Mouse (Mus musculus) left cerebral cortex, adult 11 months (tissue): ENCODE data around the gene Cant1.

ENCODE experiments used
- DNase-seq: peaks from one replicate; pipeline ENCODE4 v3.0.0; 2022; ENCODE audit warnings: low spot score

Gene Cant1

GRCm38 (mm10) chr11:118430291-118430885 is 11.5 kb upstream of the Cant1 start:
- no peak for DNase-seq

- DNase-seq: no peak
Observed at GRCm38 (mm10) chr11:118428944-118429709, 10.2 kb upstream of the Cant1 start.

- no peak for DNase-seq
Observed at GRCm38 (mm10) chr11:118428460-118428868, 9.6 kb upstream of the Cant1 start.

- DNase-seq: no peak
Observed at GRCm38 (mm10) chr11:118427986-118428385, 9.1 kb upstream of the Cant1 start, which contains the start of gene C1qtnf1. Gene C1qtnf1, plus strand, starts transcription at chr11:118428203.

GRCm38 (mm10) chr11:118427266-118427779 is 8.4 kb upstream of the Cant1 start:
- DNase-seq: no peak

GRCm38 (mm10) chr11:118426765-118427164 is 7.9 kb upstream of the Cant1 start:
- DNase-seq: no peak

- no peak for DNase-seq
Observed at GRCm38 (mm10) chr11:118424621-118425335, 5.9 kb upstream of the Cant1 start.

GRCm38 (mm10) chr11:118423266-118423971 is 4.5 kb upstream of the Cant1 start:
- DNase-seq: peak; percentile 65

- no peak for DNase-seq
Observed at GRCm38 (mm10) chr11:118420261-118420660, 1.4 kb upstream of the Cant1 start.

- no peak for DNase-seq
Observed at GRCm38 (mm10) chr11:118418442-118418833, 448 bp downstream of the Cant1 start.

GRCm38 (mm10) chr11:118417496-118417895 is 1.4 kb downstream of the Cant1 start:
- DNase-seq: no peak

- no peak for DNase-seq
Observed at GRCm38 (mm10) chr11:118416046-118416445, 2.8 kb downstream of the Cant1 start.

- DNase-seq: no peak
Observed at GRCm38 (mm10) chr11:118415630-118416029, 3.3 kb downstream of the Cant1 start.

GRCm38 (mm10) chr11:118414270-118414669 is 4.6 kb downstream of the Cant1 start:
- no peak for DNase-seq

GRCm38 (mm10) chr11:118413055-118413454 is 5.8 kb downstream of the Cant1 start:
- no peak for DNase-seq

- DNase-seq: no peak
Observed at GRCm38 (mm10) chr11:118412601-118413000, 6.3 kb downstream of the Cant1 start.

- no peak for DNase-seq
Observed at GRCm38 (mm10) chr11:118411271-118411670, 7.6 kb downstream of the Cant1 start.

- DNase-seq: no peak
Observed at GRCm38 (mm10) chr11:118410479-118410878, 8.4 kb downstream of the Cant1 start.

- no peak for DNase-seq
Observed at GRCm38 (mm10) chr11:118410073-118410444, 8.8 kb downstream of the Cant1 start.

- DNase-seq: no peak
Observed at GRCm38 (mm10) chr11:118409106-118410072, 9.5 kb downstream of the Cant1 start.
